Mouse (Mus musculus) right cerebral cortex, postnatal 4 days (tissue): ENCODE results near the gene Slc38a11.

ENCODE experiments used
- DNase-seq: peaks from one replicate; pipeline ENCODE4 v3.0.0-alpha.2; 2022

Slc38a11 gene

DNA sequence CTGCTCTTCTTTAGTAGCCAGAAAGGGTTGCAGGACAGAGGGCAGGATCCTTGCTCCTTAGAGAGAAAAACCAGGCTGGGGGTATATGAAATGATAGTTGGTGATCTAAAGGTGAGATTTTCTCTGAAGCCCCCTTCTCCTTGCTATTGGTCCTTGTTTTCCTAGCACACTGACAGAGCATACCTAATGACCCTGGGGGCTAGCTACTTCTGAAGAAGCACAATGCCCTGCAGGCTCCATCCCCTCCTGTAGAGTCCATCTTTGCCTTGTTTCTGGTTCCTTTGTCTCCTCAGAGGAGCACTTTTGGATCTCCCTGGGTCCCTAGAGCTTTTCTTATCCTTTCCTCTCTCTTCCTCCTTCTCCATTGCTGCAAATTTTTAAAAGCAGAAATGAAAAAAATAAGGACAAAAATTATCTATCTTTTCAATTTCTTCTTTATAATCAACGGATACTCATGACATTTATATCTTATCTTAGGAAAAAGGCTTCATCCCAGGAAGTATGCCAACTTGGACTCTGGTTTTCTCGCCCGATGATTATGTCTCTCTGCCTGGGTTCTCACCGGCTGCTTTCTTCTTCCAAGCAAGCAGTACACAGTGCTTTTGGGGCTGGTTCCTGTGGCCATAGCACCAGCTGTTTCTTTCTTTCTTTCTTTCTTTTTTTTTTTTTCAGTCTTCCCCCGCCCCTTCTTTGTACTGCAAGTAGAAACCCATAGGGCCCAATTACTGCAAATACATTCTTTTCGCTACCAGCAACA lies 41.7 kb downstream of the Slc38a11 start:
- DNase-seq: no peak

DNA sequence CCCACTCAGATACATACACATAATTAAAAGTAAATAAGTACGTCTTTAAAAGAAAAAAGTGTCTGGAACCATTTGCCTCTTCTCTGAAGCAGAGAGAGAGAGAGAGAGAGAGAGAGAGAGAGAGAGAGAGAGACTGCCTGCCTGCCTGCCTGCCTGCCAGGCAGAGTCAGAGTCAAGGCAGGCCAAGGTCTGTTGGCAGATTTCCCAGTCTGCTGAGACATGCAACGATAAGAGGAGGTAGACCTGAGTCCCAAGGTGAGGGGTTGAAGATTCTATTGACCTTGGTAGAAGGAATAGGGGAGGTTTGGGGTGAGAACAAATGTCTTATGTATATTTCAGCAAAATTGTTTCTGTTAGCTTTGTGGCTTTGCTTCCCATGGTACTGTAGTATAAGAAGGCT lies 42.9 kb downstream of the Slc38a11 start:
- DNase-seq: no peak

DNA sequence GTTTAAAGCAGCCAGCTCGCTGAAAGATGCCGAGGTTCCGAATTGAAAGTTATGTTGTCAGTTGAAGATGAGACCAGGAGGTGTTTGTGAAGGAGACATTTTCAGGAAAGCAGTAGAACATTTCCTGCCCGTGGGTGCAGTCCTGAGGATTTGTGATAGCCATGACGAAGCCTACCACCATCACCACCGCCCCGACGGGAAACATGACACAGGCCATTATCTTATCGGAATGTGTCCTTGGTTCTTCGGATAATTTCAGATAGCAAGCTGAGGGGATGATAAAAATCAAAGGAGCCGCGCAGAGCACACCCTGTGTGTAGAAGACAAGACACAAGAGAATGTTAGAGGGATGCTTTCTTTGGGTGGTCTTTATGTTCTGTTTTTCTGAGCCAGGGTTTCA lies 47.1 kb downstream of the Slc38a11 start:
- DNase-seq: no peak

DNA sequence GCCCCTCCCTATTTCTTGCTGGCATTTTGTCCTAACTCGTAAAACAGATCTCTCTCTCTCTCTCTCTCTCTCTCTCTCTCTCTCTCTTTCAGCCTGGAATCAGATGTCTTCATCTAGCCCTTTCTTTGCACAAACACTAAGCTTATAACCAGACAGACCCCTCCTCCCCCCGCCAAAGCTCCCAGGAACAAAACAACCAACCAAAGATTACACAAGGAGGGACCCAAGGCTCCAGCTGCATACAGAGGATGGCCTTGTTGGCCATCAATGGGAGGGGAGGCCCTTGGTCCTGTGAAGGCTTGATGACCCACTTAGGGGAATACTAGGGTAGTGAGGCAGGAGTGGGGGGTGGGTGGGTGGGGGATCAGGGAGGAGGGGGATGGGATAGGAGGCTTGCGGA lies 52.6 kb downstream of the Slc38a11 start:
- no peak for DNase-seq

DNA sequence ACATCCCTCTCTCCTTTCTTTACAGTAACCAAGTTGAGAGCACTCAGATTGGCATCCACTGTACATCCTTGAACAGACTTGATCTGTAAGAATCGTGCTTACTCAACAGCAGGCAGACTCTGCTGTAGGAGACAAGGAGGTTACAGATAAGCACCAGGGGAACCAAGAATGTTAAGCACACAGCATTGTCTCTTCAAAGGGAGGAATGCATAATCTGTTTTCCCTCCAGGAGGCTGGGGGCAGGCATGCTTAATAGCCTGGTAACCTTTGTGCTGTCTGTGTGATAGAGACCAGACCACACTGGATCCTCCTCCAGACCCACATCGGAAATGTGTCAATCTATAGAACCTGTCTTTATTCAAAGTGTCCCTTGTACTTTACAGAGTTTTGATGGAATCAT lies 67.3 kb downstream of the Slc38a11 start:
- DNase-seq: no peak

DNA sequence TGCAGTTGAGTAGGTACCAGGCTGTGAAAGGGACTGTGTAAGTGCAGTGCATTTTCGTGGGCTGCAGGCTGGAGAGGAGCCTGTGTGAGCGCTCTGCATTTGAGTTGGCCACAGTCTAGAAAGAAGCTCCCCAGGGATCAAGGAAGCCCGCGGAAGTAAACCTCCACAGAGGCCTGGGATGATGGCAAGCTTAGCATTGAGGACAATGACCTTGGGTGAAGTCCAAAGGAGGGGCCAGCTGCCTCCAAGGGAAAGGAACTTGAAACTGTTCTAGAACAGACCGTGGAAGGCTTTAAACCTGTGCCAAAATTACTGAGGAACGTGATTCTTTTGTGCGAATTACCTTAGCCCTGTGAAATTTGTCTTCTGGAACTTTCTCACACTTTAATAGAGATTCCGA lies 69.7 kb downstream of the Slc38a11 start:
- DNase-seq: no peak

DNA sequence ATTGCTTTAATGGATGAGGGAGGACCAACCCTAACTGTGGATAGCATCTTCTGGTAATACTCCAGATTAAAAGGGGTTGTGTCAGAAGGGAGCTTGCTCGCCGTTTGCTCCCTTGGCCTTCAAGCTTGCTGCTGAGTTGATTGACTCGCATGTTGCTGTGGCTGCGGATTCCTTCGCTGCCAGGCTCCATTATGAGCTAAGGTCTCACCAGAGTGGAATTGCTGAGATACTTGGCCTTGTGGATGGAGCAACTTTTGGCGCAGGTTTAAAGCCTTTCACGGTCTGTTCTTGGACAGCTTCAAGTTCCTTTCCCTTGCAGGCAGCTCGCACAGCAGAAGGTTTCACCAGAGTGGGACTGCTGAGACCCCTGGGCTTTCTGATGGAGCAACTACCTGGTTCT lies 70.4 kb downstream of the Slc38a11 start:
- DNase-seq: no peak

DNA sequence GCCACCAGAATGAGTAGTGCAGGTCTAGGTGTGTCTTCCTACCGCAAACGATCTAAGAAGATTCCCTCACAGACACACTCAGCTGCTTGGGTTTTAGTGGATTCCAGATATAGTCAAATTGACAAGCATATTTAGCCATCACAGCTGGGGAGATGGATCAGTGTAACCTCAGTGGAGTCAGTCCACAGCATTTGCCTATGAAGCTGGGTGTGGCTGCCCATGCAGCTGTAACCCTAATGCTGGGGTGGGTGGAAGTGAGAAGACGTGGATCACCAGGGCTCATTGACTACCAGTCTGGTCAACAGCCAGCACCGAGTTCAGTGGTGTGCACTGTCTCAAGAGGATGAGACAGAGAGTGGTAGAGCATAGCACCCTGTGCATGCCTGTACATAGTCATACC lies 74.1 kb downstream of the Slc38a11 start:
- no peak for DNase-seq

DNA sequence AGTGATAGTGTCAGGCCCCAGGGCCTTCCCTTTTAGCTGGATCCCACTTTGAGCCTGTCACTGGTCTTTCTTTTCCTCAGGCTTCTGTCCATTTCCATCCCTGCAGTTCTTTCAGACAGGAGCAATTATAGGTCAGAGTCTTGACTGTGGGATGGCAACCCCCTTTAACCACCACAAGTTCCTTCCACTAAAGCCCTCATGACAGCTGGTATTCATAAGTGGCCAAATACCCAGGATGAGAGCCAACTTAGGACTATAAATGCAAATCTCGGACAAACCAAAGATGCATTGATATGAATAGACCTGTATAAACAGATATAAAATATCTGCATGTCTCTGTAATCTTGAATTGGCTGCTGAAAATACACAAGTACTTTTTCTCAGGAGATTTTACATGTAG lies 75.1 kb downstream of the Slc38a11 start:
- DNase-seq: no peak

DNA sequence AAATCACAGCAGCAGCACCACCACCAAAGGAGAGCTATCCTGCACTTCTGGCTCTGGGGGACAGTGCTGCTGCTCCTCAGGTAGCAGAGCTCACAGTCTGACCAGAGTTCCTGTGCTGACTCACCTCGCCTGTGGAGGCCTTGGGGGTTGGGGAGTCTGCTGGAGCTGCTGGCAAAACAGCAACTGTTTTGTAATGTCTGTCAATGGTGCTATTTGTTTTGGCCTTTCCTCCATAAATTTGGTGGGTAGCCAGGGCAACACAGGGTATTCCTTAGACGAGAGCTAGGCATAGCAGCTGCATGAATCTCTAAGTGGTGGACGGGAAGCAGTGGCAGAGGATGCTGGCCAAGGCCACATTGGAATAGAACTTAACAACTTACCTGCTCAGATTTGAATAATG lies 78.5 kb downstream of the Slc38a11 start:
- no peak for DNase-seq

DNA sequence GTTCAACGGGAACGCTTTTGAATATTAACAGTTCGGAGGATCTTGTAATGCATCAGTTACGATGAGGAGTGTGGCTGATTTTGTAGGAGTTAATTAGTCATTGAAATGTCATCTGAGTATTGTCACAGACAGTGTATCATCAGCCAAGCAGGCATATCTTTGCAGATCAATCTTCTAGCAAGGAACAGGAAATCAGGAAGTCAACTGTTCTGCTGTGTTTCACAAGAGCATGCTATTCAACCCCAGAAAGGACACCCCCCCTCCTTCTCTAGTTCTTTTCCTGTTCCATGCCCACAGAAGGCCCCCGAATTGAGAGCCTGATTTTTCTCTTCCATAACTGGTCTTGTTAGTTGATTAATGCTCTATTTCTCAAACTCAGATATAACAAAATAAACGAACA lies 80.9 kb downstream of the Slc38a11 start:
- no peak for DNase-seq

DNA sequence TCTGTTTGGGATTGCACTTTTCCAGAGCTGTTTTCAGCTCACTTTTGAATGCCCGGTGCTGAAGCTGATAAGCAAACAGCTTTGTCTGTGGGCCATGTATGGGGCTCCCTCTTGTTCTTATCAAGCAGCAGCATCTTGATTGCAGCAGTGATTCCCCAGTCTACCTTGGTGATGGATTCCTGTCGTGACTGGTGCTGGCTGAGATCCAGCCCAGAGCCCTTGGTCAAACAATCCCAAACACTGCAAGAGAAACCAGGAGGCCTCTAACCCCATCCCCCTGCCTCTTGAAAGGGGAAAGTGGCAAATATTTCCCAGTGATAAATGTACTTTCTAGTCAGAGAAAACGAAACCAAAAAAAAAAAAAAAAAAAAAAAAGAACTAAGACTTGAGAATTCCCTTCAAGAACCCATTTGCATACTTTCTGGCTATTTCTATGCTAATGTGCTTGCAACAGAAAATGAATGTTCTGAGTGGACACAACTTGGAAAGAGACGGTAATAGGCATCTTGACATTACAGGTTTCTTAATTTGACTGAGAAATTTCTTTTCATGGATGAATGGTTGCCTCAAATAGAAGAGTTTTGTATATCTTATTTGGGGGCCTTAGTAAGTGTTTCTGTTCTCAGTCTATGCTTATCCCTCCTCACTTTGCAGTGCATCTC lies 84.7 kb downstream of the Slc38a11 start:
- no peak for DNase-seq

DNA sequence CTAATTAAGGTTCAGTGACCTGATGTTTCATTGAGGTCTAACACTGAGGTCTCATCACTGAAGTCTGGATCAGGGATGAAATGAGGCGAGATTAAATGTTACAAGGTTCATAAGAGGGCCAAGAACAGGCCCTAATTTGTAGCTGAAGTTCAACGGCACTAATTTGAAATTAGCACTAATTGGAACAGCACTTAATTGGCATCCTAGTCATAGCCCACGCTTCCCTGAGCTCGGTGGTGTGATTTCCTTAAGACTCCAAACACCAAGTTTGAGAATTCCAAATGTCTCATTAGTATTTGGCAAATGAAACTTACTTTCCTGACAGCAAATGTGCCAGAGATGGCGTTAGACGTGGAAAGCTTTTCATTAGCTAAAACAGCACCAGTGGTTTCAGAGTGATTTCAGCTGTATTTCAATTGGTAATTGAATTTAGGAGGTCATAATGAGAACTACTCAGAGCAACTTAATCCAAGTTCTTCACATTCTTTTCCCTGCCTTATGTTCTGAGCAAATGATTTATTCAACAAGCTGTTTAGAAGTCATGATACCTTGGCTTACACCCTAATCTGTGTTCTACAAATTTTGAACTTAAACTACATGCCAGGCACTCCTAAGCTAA lies 88.3 kb downstream of the Slc38a11 start:
- no peak for DNase-seq

DNA sequence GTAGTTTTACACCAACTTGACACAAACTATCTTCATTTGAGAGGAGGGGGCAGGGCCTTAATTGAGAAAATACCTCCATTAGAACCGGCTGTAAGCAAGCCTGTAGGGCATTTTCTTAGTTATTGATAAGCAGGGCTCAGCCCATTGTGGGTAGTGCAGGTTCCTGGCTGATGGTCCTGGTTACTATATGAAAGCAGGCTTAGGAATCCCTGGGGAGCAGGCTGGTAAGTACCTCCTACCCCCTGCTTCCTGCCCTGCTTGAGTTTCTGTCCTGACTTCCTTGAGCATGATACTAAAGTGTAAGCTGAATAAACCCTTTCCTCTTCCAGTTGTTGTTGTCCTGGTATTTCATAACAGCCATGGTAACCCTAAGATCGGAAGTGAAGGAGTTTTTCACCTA lies 89.9 kb downstream of the Slc38a11 start:
- DNase-seq: no peak

DNA sequence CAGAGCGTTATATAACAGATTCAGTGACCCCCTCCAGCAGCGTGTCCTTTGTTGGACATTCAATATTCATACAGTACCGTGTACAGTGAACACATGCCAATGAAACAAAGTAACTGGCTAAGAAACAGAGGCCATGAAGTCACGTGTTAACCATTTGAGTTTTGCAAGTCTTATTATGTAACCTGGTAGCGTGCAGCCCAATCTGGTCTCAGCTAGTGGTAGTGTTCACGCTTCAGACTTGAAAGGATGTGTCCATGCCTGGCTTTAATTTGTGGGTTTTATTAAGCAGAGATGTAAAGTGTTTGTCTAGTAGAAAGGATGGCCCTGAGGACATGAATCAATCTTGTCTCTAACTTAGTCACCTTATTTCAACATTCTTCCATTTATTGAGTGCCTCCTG lies 95.1 kb downstream of the Slc38a11 start:
- no peak for DNase-seq

DNA sequence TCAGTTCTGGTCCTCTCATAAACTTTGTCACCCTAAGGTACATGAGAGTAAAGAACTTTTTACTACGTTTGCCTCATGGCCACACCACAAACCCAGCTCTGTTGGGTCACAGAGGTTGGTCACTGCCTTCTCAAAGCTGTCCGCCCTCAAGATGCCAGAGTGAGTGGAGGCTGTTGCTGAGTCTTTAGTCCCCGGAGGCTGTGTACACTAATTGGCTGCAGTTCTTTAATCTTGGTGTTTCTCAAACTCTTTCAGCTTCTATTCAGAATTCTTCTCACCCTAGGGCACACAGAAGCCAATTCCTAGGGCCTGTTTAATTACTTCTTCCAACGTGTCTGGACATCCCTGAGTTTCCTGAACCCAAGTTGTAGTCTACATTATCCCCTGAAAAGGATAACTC lies 96.0 kb downstream of the Slc38a11 start:
- no peak for DNase-seq

DNA sequence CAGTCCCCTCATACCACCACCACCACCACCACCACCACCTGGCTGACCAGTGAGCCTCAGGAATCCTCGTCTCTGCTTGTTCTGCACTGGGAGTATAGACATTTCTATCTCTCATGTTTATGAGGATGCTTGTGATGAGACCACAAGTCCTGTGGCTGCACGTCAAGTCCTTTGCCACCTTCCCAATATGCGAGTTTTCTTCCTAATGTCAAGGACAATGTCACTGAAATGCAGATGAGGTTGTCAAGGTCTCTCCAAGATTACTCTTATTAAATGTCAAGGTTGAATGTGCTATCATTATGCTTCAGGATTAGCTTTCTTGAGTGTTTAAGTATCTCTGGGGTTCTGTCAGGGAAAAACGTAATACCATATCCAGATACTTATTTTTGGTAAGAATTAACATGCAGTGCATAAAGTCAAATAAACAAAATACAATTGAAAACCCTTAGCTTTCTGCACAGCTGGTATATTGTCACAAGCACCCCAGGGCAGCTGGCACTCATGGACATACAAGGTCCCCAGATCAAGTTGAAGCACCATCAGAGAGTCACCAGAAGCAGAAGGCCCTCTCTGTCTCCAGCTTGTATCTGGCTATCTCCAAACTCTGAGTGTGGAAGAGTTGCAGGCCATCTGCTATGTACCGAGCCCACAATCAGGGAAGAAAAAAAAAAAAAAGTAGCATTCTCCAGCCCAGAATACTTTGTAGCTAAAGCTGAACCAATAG lies 97.1 kb downstream of the Slc38a11 start:
- no peak for DNase-seq
